Mouse (Mus musculus) liver, postnatal 0 days (tissue): Measurements from ENCODE around the gene Tns1.

Experiments
- CTCF ChIP-seq: sonication (generic); IDR thresholded peaks from 2 replicates; pipeline ENCODE4 v1.5.1; 2016; ENCODE audit warnings: antibody characterized with exemption, low read depth
- EP300 ChIP-seq: IDR thresholded peaks from 2 replicates; pipeline ENCODE4 v1.6.1; 2016; ENCODE audit warnings: antibody characterized with exemption, low read depth, mild to moderate bottlenecking

- TF ChIP-seq CTCF (no peak), EP300 (no peak)
These were observed 94.6 kb downstream of the Tns1 start for GRCm38 (mm10) chr1:74029669-74030068.
